Mouse (Mus musculus): ENCODE data around the gene Tax1bp3. TPM values are rescaled to one million over a fixed set of nuclear protein-coding genes. Genes with fewer than 3 reads are reported as not detected.

The Tax1bp3 gene
- polyA plus RNA-seq (2011; ENCODE audit: insufficient read depth, insufficient read length, low read depth, missing spikeins): 36.2 and 37.1 TPM in 2 replicates

- Histone ChIP-seq H3K9me3 (replicated peaks; ENCODE audit: control insufficient read depth, insufficient read depth, low read length, poor library complexity, severe bottlenecking) (no peaks in the 10 kb centered on the region), H3K36me3 (ENCODE audit: control insufficient read depth, insufficient read depth, low read length, poor library complexity, severe bottlenecking) (peaks cover 6% of the 10 kb centered on the region; the same call in 1 of the 2 replicates), H3K4me3 (ENCODE audit: low read depth, low read length) (peak within 1 kb of the TSS; percentile 79), H3K27me3 (ENCODE audit: control insufficient read depth, insufficient read depth, low read length, poor library complexity, severe bottlenecking) (no peaks in the 10 kb centered on the region), H3K27ac (ENCODE audit: insufficient read depth, low read length) (peak within 1 kb of the TSS; percentile 23; the same call in 1 of the 2 replicates), H3K4me1 (ENCODE audit: control insufficient read depth, insufficient read depth, low read length) (peaks cover 3% of the 10 kb centered on the region), H3K9ac (ENCODE audit: low read depth, poor library complexity, severe bottlenecking) (peak within 1 kb of the TSS; percentile 93)
- 0 out of 2 replicates have a peak, but pooled peaks have one; percentile 41 for TF ChIP-seq EP300 (IDR thresholded peaks at IDR 0.05; ENCODE audit: insufficient read depth, low read depth, low read length)
- TF ChIP-seq CTCF (IDR thresholded peaks at IDR 0.05; ENCODE audit: low read depth, low read length): no peak
- TF ChIP-seq POLR2A (IDR thresholded peaks at IDR 0.05; ENCODE audit: insufficient read depth, low read length): no peak
Observed at GRCm38 (mm10) chr11:73176608-73177508, at the start of gene Tax1bp3, which contains the start of gene Emc6. TSS of gene Tax1bp3 (plus strand) at chr11:73177083. TSS of gene Emc6 (minus strand) at chr11:73177037.

- Histone ChIP-seq H3K27me3 (ENCODE audit: control insufficient read depth, insufficient read depth, low read length, poor library complexity, severe bottlenecking) (no peaks in the 10 kb centered on the region), H3K27ac (ENCODE audit: insufficient read depth, low read length) (no peak overlapping the region), H3K4me3 (ENCODE audit: low read depth, low read length) (no peak overlapping the region), H3K36me3 (ENCODE audit: control insufficient read depth, insufficient read depth, low read length, poor library complexity, severe bottlenecking) (peaks cover 32% of the 10 kb centered on the region), H3K4me1 (ENCODE audit: control insufficient read depth, insufficient read depth, low read length) (no peaks in the 10 kb centered on the region), H3K9me3 (replicated peaks; ENCODE audit: control insufficient read depth, insufficient read depth, low read length, poor library complexity, severe bottlenecking) (peaks cover 14% of the 10 kb centered on the region; the same call in 1 of the 2 replicates), H3K9ac (ENCODE audit: low read depth, poor library complexity, severe bottlenecking) (no peak overlapping the region)
- peak; percentile 74 for TF ChIP-seq CTCF (IDR thresholded peaks at IDR 0.05; ENCODE audit: low read depth, low read length)
- TF ChIP-seq EP300 (IDR thresholded peaks at IDR 0.05; ENCODE audit: insufficient read depth, low read depth, low read length): no peak
- no peak for TF ChIP-seq POLR2A (IDR thresholded peaks at IDR 0.05; ENCODE audit: insufficient read depth, low read length)
Observed at GRCm38 (mm10) chr11:73131020-73131419, 45.9 kb upstream of the Tax1bp3 start.

- Histone ChIP-seq H3K36me3 (ENCODE audit: control insufficient read depth, insufficient read depth, low read length, poor library complexity, severe bottlenecking) (peaks cover 42% of the 10 kb centered on the region), H3K4me1 (ENCODE audit: control insufficient read depth, insufficient read depth, low read length) (no peaks in the 10 kb centered on the region), H3K4me3 (ENCODE audit: low read depth, low read length) (no peak overlapping the region), H3K9me3 (replicated peaks; ENCODE audit: control insufficient read depth, insufficient read depth, low read length, poor library complexity, severe bottlenecking) (peaks cover 14% of the 10 kb centered on the region; the same call in 1 of the 2 replicates), H3K27me3 (ENCODE audit: control insufficient read depth, insufficient read depth, low read length, poor library complexity, severe bottlenecking) (no peaks in the 10 kb centered on the region), H3K9ac (ENCODE audit: low read depth, poor library complexity, severe bottlenecking) (no peak overlapping the region), H3K27ac (ENCODE audit: insufficient read depth, low read length) (no peak overlapping the region)
- TF ChIP-seq CTCF (IDR thresholded peaks at IDR 0.05; ENCODE audit: low read depth, low read length) (no peak), EP300 (IDR thresholded peaks at IDR 0.05; ENCODE audit: insufficient read depth, low read depth, low read length) (no peak), POLR2A (IDR thresholded peaks at IDR 0.05; ENCODE audit: insufficient read depth, low read length) (no peak)
Observed at GRCm38 (mm10) chr11:73132999-73133398, 43.9 kb upstream of the Tax1bp3 start.

- Histone ChIP-seq H3K27me3 (ENCODE audit: control insufficient read depth, insufficient read depth, low read length, poor library complexity, severe bottlenecking) (no peaks in the 10 kb centered on the region), H3K36me3 (ENCODE audit: control insufficient read depth, insufficient read depth, low read length, poor library complexity, severe bottlenecking) (peaks cover 42% of the 10 kb centered on the region), H3K4me1 (ENCODE audit: control insufficient read depth, insufficient read depth, low read length) (no peaks in the 10 kb centered on the region), H3K4me3 (ENCODE audit: low read depth, low read length) (no peak overlapping the region), H3K27ac (ENCODE audit: insufficient read depth, low read length) (no peak overlapping the region), H3K9me3 (replicated peaks; ENCODE audit: control insufficient read depth, insufficient read depth, low read length, poor library complexity, severe bottlenecking) (peaks cover 14% of the 10 kb centered on the region; the same call in 1 of the 2 replicates), H3K9ac (ENCODE audit: low read depth, poor library complexity, severe bottlenecking) (no peak overlapping the region)
- TF ChIP-seq EP300 (IDR thresholded peaks at IDR 0.05; ENCODE audit: insufficient read depth, low read depth, low read length) (no peak), CTCF (IDR thresholded peaks at IDR 0.05; ENCODE audit: low read depth, low read length) (no peak), POLR2A (IDR thresholded peaks at IDR 0.05; ENCODE audit: insufficient read depth, low read length) (no peak)
Observed at GRCm38 (mm10) chr11:73134222-73134621, 42.7 kb upstream of the Tax1bp3 start.

- H3K9ac ChIP-seq (ENCODE audit: low read depth, poor library complexity, severe bottlenecking): peak overlapping the region; percentile 93
- TF ChIP-seq EP300 (IDR thresholded peaks at IDR 0.05; ENCODE audit: insufficient read depth, low read depth, low read length) (no peak), CTCF (IDR thresholded peaks at IDR 0.05; ENCODE audit: low read depth, low read length) (no peak), POLR2A (IDR thresholded peaks at IDR 0.05; ENCODE audit: insufficient read depth, low read length) (no peak)
- no peaks in the 10 kb centered on the region for H3K4me1 ChIP-seq (ENCODE audit: control insufficient read depth, insufficient read depth, low read length)
- H3K36me3 ChIP-seq (ENCODE audit: control insufficient read depth, insufficient read depth, low read length, poor library complexity, severe bottlenecking): peaks cover 42% of the 10 kb centered on the region
- no peaks in the 10 kb centered on the region for H3K27me3 ChIP-seq (ENCODE audit: control insufficient read depth, insufficient read depth, low read length, poor library complexity, severe bottlenecking)
- H3K4me3 ChIP-seq (ENCODE audit: low read depth, low read length): no peak overlapping the region; the same call in 1 of the 2 replicates
- peaks cover 14% of the 10 kb centered on the region; the same call in 1 of the 2 replicates for H3K9me3 ChIP-seq (replicated peaks; ENCODE audit: control insufficient read depth, insufficient read depth, low read length, poor library complexity, severe bottlenecking)
- no peak overlapping the region for H3K27ac ChIP-seq (ENCODE audit: insufficient read depth, low read length)
Observed at GRCm38 (mm10) chr11:73136587-73136986, 40.3 kb upstream of the Tax1bp3 start.

Data from ES-Bruce4 (cell line).